Mouse (Mus musculus) adrenal gland, adult (tissue): Measurements from ENCODE around the gene Cenpj.
A peak's percentile ranks its signal among the peaks of the same experiment; 100 is the strongest.

Experiments used
- DNase-seq, 2 experiments: peaks; one replicate each; pipeline ENCODE4 v3.0.0; 2022 to 2023; ENCODE audit warnings: low spot score in 1 of 2; ENCODE audit not compliant: inconsistent age in 2 of 2

The Cenpj gene

GRCm38 (mm10) chr14:56575416-56575815, at the start of gene Cenpj, which contains the start of gene Parp4:
TSS of gene Cenpj (minus strand) at chr14:56575425.
TSS of gene Parp4 (plus strand) at chr14:56575619.
- peak; percentile 95 to 97 for DNase-seq

GRCm38 (mm10) chr14:56620425-56620824, 45.2 kb upstream of the Cenpj start:
- DNase-seq: peak; percentile 34 to 70

DNA sequence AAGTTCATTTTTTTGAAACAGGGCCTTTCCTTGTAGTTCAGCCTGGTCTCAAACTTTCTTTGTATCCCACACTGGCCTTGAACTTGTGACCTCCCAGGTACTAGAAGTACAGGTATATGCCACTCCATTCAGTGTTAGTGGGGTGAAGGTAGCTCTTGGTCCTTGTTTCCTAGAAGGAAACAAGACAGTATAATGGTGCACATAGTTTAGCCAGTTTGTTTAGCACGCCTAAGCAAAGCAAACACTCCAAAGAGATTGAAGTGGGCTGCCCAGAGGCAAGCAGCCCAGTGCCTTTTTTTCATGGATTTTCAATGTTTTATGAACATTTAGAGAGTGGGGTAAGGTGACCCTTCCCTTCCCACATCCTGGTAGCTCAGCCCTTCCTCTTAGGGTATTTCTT, 42.2 kb upstream of the Cenpj start:
- DNase-seq: no peak

- DNase-seq: no peak
These were observed 38.0 kb upstream of the Cenpj start for GRCm38 (mm10) chr14:56613212-56613611.

GRCm38 (mm10) chr14:56605136-56605535, 29.9 kb upstream of the Cenpj start:
- DNase-seq: no peak

- DNase-seq: no peak
These were observed 29.2 kb upstream of the Cenpj start for GRCm38 (mm10) chr14:56604438-56604837.

- no peak for DNase-seq
These were observed 26.8 kb upstream of the Cenpj start for GRCm38 (mm10) chr14:56602069-56602468.

GRCm38 (mm10) chr14:56598759-56599158, 23.5 kb upstream of the Cenpj start:
- DNase-seq: peak; percentile 41 to 74

- DNase-seq: no peak
These were observed 19.6 kb upstream of the Cenpj start for GRCm38 (mm10) chr14:56594811-56595210.

GRCm38 (mm10) chr14:56592191-56592590, 17.0 kb upstream of the Cenpj start:
- no peak for DNase-seq

DNA sequence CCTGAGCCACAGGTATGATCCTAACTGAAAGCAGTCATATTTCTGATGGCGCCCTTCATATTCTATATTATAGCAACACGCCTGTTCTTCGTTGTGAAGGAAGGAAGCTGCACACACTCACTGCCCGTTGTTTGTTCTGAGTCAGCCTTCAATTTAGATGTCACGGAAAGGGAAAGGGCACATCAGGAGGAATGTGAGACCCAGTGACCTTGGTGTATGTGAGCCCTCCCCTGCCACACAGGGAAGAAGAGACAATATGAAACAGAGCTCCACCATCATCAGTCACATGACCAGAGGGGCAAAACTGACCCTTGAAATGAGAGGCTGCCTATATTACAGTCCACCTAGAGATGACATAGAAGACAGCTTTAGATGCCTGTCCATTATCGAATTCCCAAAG, 7.1 kb upstream of the Cenpj start:
- DNase-seq: peak in 1 of 2 experiments; percentile 59

DNA sequence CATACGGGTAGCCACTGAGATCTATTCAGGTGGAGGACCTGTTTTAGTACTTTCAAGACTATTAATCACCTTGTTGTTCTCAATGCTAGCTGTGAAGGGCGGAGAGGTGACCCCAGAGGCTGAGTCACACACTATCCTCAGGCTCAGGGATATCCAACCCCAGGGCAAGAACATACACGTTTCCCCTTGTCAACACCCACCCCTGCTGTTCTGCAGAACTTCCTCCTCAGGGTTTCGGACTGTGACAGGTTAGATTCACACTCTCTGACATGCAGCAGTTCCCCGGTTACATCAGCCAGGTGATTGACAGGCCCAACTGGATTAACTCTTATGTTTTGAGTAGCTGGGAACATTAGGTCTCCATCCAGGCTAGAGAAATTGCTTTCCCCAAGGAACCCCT, 5.9 kb upstream of the Cenpj start:
- peak in 1 of 2 experiments; percentile 70 for DNase-seq

DNA sequence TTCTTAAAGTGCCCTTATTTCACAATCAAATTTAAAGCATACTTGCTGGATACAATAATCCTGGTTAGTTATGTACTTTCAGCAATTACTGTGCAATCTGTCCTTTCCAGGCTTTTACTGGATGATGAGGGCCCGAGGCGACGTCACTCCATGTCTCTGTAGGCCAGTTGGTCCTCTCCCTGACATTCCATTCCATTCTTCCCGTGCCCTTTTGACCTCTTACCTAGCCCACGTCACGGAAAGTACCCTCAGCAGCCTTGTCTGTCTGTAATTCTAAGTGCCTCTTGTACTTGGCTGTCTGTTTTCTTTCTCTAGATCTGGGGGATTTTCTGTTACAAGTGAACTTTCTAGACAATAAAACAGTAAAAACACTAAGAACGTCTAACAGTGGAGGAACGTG, 3.8 kb upstream of the Cenpj start:
- DNase-seq: peak in 1 of 2 experiments; percentile 47

DNA sequence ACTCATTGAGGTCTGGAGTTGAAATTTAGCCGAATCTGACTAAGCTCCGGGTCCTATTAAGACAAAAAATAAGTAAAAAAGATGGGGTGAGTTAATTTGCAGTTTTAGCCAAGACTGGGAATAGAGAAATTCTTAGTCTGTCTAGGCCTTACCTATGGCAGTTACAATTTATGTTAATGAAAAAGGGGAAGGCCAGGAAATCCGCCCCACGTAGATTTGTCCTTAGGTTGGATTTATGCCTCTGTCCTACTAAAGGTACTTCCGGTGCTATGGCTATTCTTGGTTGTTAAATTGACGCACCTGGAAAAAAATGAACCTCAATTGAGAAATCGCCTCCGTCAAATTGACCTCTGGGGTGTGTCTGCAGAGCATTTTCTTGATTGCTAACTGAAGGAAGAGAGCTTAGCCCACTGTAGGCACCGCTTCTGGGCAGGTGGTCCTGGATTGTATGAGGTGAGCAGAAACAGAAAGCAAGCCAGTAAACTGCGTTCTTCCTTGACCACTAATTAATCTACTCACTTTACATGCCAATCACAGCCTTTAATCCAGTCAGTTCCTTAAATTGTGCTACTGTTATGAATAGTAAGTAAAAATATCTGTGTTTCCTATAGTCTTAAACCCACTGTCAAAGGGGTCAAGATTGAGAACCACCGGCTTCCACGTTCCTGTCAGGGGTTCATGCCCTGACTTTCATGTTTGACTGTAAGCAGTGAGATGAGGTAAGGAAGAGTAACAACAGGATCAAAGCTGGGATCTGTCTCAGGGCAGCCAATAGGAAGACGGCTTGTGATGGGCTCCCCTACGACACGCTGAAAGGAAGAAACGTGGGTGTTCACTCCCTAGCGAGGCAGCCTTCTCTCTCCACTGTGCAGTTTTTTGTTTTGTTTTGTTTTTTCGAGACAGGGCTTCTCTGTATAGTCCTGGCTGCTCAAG, 1.0 kb upstream of the Cenpj start:
- peak in 1 of 2 experiments; percentile 66 for DNase-seq

GRCm38 (mm10) chr14:56572546-56572945, 2.7 kb downstream of the Cenpj start:
- peak in 1 of 2 experiments; percentile 23 for DNase-seq

- peak; percentile 97 to 98 for DNase-seq
These were observed 3.7 kb downstream of the Cenpj start for GRCm38 (mm10) chr14:56571310-56572093.

GRCm38 (mm10) chr14:56569041-56569440, 6.2 kb downstream of the Cenpj start:
- no peak for DNase-seq

DNA sequence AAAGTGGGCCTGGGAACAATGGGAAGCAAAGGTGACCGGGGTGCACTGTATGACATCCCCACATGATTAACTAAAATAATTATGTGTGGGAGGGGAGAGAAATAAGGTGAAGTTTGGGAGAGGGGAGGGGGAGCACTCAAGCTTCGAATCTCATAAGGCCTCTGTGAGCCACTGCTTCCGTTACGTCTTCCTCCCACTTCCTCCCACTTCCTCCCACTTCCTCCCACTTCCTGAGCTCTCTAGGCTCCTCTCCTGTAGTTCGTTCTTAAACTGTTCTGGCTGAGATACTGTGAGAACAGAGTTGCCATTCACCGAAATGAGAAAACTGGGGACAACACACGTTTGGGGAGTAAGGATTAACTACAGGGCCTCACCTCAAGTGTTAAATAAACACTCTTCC, 7.7 kb downstream of the Cenpj start:
- DNase-seq: no peak

- no peak for DNase-seq
These were observed 16.1 kb downstream of the Cenpj start for GRCm38 (mm10) chr14:56559134-56559533.

GRCm38 (mm10) chr14:56554716-56555115, 20.5 kb downstream of the Cenpj start:
- no peak for DNase-seq

- DNase-seq: no peak
These were observed 21.9 kb downstream of the Cenpj start for GRCm38 (mm10) chr14:56553331-56553730.

GRCm38 (mm10) chr14:56552924-56553323, 22.3 kb downstream of the Cenpj start:
- no peak for DNase-seq
